Mouse (Mus musculus) hindbrain, postnatal 0 days (tissue): Measurements from ENCODE around the gene Sfrp2. TPM values are rescaled to one million over a fixed set of nuclear protein-coding genes. Genes with fewer than 3 reads are reported as not detected.

Source experiments
- ATAC-seq: fragments of 200-750 bp; cut with Nextera tagmentation; 2 replicates; pipeline ENCODE4 v1.8.0; 2017; ENCODE audit warnings: mild to moderate bottlenecking, moderate TSS enrichment, moderate library complexity
- DNase-seq: peaks from one replicate; pipeline ENCODE4 v3.0.0-alpha.2; 2015; ENCODE audit warnings: low spot score
- H3K27ac ChIP-seq: fragments of 300-500 bp; sonication (generic); 2 replicates; pipeline ENCODE4 v1.5.1; 2014; ENCODE audit warnings: mild to moderate bottlenecking
- H3K27me3 ChIP-seq: fragments of 300-500 bp; sonication (generic); 2 replicates; pipeline ENCODE4 v1.6.1; 2014; ENCODE audit warnings: low read length, mixed read lengths; ENCODE audit not compliant: insufficient read depth
- H3K36me3 ChIP-seq: fragments of 300-500 bp; sonication (generic); 2 replicates; pipeline ENCODE4 v1.6.1; 2014; ENCODE audit warnings: low read length, mixed read lengths; ENCODE audit not compliant: insufficient read depth
- H3K4me1 ChIP-seq: fragments of 300-500 bp; sonication (generic); 2 replicates; pipeline ENCODE4 v1.6.1; 2014; ENCODE audit warnings: antibody characterized with exemption, low read length, mixed read lengths; ENCODE audit not compliant: insufficient read depth
- H3K4me2 ChIP-seq: fragments of 300-500 bp; sonication (generic); 2 replicates; pipeline ENCODE4 v1.6.1; 2014; ENCODE audit warnings: low read depth, mild to moderate bottlenecking, low read length, moderate library complexity, mixed read lengths
- H3K4me3 ChIP-seq: fragments of 300-500 bp; sonication (generic); 2 replicates; pipeline ENCODE4 v1.5.1; 2014; ENCODE audit warnings: low read length
- H3K9ac ChIP-seq: fragments of 300-500 bp; sonication (generic); replicated peaks from 2 replicates; pipeline ENCODE4 v1.6.1; 2014; ENCODE audit warnings: mild to moderate bottlenecking, low read length, moderate library complexity, mixed read lengths
- H3K9me3 ChIP-seq: fragments of 300-500 bp; sonication (generic); 2 replicates; pipeline ENCODE4 v1.6.1; 2016; ENCODE audit warnings: low read length, mixed read lengths
- CTCF ChIP-seq: IDR thresholded peaks from 2 replicates; pipeline ENCODE4 v1.5.1; 2016; ENCODE audit warnings: antibody characterized with exemption, control low read depth, low read depth
- WGBS: fragments of 180-500 bp; shearing (Covaris S2); extraction: QIAGEN DNeasy Blood & Tissue Kit; methylation state at CpG from one replicate; pipeline ENCODE4 v1.1.7; 2014; 5-methylcytosine and 5-hydroxymethylcytosine counted together
- polyA plus RNA-seq: library from polyadenylated mRNA; unstranded; fragments of >200 nt; fragmentation: Nextera tagmentation; extraction: Ambion mirVana; gene quantifications from 2 replicates; pipeline ENCODE4 v1.2.1, GENCODE M21; 2015
- total RNA-seq: library from RNA; depleted of rRNA; stranded (reverse); fragments of >200 nt; gene quantifications from 2 replicates; pipeline ENCODE4 v1.2.3, GENCODE M21; 2014

Sfrp2 gene
- total and polyA plus RNA-seq, 2 experiments from 2014 or later: 38.0 to 76.9 TPM

DNA sequence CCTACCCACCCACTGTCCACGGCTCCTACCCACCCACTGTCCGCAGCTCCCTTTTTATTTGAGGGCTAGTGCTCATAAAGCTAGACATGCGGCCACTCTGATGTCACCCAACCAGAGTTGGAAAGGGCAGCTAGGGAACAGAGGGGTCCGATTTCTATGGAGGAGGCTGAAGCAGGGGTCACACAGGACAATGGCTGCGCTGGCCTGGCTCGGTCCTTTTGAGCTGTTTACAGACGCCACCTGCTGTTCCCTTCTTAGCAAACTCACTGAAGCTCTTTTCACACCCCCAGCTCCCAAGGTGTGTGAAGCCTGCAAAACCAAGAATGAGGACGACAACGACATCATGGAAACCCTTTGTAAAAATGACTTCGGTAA, 2.9 kb downstream of the Sfrp2 start:
- Histone ChIP-seq H3K27me3 (no peaks in the 10 kb centered on the region), H3K9ac (no peak overlapping the region), H3K9me3 (no peaks in the 10 kb centered on the region), H3K27ac (no peak overlapping the region), H3K36me3 (no peaks in the 10 kb centered on the region), H3K4me1 (0 out of 2 replicates have a peak, but pooled peaks cover 5% of the 10 kb centered on the region), H3K4me2 (peak overlapping the region; percentile 41), H3K4me3 (no peak overlapping the region)
- 7% methylated on average over 10 of the region's 10 CpGs for WGBS
- peak; percentile 56 for TF ChIP-seq CTCF
- DNase-seq: peak; percentile 68
- no peak for ATAC-seq

DNA sequence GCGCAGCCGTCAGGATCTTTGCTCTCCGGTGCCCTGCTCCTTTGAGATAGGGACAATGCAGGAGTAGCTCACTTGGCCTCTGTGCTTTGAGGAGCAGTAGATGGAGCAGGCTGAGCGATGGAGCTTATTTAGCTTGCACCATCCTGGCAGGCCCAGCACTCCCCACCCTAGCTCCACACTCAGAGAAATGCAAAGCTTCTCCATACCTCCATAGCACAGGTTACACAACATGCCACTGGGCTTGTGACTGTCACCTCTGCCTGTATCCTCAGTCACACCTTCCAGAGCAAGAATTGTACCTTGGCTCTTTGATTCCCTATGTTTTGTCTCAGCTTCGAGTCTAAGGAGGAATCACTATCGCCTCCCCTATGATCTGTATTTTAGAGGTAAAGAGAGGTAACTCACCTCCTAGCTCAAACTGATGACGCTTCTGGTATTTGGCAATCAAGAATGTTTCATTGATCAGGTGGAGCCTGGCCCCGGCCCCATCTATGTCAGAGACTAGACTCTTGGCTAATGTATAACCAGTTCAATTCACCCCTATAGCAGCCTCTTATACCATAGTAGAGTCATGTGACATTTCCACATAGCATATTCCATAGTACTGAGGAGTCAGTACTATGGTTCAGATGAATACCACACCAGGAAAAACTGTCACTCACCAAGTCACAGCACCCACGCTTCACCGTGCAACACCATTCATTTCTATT, 5.2 kb downstream of the Sfrp2 start:
- DNase-seq (no peak), ATAC-seq (no peak)

DNA sequence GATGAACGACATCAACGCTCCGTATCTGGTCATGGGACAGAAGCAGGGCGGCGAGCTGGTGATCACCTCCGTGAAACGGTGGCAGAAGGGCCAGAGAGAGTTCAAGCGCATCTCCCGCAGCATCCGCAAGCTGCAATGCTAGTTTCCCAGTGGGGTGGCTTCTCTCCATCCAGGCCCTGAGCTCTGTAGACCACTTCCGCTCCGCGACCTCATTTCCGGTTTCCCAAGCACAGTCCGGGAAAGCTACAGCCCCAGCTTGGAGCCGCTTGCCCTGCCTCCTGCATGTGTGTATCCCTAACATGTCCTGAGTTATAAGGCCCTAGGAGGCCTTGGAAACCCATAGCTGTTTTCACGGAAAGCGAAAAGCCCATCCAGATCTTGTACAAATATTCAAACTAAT, 7.2 kb downstream of the Sfrp2 start:
- no peak overlapping the region for H3K4me3 ChIP-seq
- ATAC-seq (no peak), DNase-seq (no peak)
- no peak overlapping the region for H3K9ac ChIP-seq
- no peaks in the 10 kb centered on the region for H3K27me3 ChIP-seq
- WGBS: 91% methylated on average over 18 of the region's 18 CpGs
- no peaks in the 10 kb centered on the region for H3K36me3 ChIP-seq
- H3K4me2 ChIP-seq: no peak overlapping the region
- no peak for TF ChIP-seq CTCF
- H3K9me3 ChIP-seq: no peaks in the 10 kb centered on the region
- H3K27ac ChIP-seq: no peak overlapping the region
- H3K4me1 ChIP-seq: no peaks in the 10 kb centered on the region

More for the DNA sequence above, 5.2 kb downstream of the Sfrp2 start:
- Histone ChIP-seq H3K4me3 (no peak overlapping the region), H3K4me1 (no peaks in the 10 kb centered on the region), H3K9ac (no peak overlapping the region), H3K4me2 (no peak overlapping the region), H3K36me3 (no peaks in the 10 kb centered on the region), H3K9me3 (no peaks in the 10 kb centered on the region), H3K27me3 (no peaks in the 10 kb centered on the region), H3K27ac (no peak overlapping the region)
- 89% methylated on average over 10 of the region's 10 CpGs for WGBS
- TF ChIP-seq CTCF: no peak

DNA sequence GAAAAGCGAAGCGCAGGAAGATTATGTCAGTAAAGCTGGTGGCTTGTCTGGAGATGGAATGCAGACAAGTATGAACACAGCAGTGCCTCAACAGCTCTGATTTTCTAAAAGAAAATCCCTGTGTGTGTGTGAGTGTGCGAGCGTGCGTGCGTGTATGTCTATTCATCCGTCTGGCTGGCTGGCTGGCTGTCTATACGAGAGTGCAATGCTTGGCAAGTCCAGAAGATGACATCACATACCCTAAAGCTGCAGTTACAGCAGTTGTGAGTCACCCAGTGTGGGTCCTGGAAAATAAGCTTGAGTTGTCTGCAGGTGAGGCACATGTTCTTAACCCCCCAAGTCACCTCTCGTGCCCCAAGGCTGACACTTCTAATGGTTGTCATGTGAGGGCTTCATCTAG, 9.3 kb downstream of the Sfrp2 start:
- DNase-seq: no peak
- Histone ChIP-seq H3K36me3 (no peaks in the 10 kb centered on the region), H3K27ac (no peak overlapping the region), H3K9ac (no peak overlapping the region), H3K4me3 (no peak overlapping the region), H3K4me2 (no peak overlapping the region), H3K4me1 (no peaks in the 10 kb centered on the region), H3K9me3 (no peaks in the 10 kb centered on the region), H3K27me3 (no peaks in the 10 kb centered on the region)
- no peak for TF ChIP-seq CTCF
- 0 out of 2 replicates have a peak, but pooled peaks have one; percentile 18 for ATAC-seq
- WGBS: 79% methylated on average over 9 of the region's 9 CpGs

DNA sequence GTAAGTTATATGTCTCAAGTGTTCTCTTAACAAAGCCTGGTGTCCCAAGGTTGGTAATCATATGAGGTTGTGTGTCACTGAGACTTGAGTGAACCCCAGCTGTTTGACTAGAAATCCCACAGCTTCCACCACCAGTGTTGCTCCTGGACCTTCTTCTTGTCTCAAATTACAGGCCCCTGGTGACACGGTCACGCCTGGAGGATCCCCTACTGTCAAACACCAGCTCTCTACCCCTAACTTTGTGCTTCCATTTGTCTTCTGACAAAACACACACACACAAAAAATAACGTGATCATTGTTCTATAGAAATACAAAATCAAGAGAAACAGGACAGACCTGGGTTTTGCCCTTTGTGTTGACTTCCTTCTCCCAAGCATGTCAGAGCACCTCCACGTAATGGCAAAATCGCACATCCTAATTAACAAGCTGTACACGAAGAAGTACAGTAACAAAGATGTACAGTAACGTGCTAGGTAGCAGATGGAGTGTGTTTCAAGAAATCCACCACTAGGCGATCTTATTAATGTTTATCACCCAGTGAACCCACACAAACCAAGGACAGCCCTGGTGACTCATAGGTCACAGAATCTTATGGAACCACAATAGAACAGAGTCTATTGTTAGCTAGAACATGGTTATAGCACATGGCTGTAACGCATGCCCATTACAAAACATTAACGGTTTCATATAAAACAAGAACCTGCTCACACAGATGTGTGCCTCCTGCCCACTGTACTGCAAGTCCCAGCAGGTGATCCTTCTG, 15.5 kb downstream of the Sfrp2 start:
- no peaks in the 10 kb centered on the region for H3K36me3 ChIP-seq
- no peak for TF ChIP-seq CTCF
- H3K9ac ChIP-seq: no peak overlapping the region
- no peaks in the 10 kb centered on the region for H3K9me3 ChIP-seq
- 81% methylated on average over 10 of the region's 10 CpGs for WGBS
- H3K4me2 ChIP-seq: no peak overlapping the region
- no peak for ATAC-seq
- H3K4me1 ChIP-seq: no peaks in the 10 kb centered on the region
- DNase-seq: no peak
- no peak overlapping the region for H3K4me3 ChIP-seq
- H3K27me3 ChIP-seq: no peaks in the 10 kb centered on the region
- no peak overlapping the region for H3K27ac ChIP-seq

DNA sequence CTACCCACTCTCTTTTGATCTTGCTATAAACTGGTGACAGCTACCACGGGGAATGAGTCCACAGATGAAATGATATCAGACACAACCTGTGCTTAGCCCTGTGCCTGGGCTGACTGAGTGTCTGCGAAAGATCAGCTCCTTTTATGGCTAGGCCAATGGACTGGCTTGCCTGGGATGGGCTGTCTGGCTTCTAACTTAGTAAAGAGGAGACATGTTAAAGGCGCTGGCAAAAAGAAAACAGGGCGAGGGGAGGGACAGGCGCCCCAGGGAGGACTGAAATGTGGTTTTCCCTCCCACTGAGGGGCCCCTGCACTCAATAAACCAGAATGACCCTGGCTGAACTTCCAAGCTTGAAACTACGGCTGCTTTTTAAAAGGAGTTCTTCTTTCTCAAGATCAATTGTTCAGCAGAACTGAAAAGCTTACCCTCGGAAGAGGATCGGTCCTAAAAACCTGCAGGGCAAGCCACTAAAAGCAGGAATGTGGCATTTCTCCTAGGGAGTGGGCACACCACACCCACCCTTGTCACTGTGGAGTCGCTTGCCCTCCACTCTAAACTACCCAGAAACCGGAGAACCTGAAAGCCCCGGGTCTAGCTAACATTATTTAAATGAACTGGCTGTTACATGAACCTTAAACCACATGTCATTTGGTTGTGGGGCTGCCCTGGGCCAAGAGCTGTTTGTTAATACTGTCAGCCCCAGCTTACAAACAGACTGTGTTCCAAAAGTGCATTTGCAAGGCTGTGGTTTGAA, 17.8 kb downstream of the Sfrp2 start:
- DNase-seq: no peak
- Histone ChIP-seq H3K4me3 (no peak overlapping the region), H3K9me3 (no peaks in the 10 kb centered on the region), H3K4me2 (no peak overlapping the region), H3K36me3 (no peaks in the 10 kb centered on the region), H3K27me3 (no peaks in the 10 kb centered on the region), H3K4me1 (no peaks in the 10 kb centered on the region), H3K9ac (no peak overlapping the region), H3K27ac (no peak overlapping the region)
- WGBS: 27% methylated on average over 11 of the region's 11 CpGs
- ATAC-seq: no peak
- TF ChIP-seq CTCF: no peak
